Mouse (Mus musculus) C2C12 (cell line): ENCODE measurements at regions not wholly inside any gene's neighbourhood (a gene's known extent, or its start where the extent isn't known, plus 50 kb on each side); places are given as distances from the start of the nearest gene placed in this dataset.

Experiments
- H3K27me3 ChIP-seq: one replicate; pipeline ENCODE4 v1.6.1; 2011; ENCODE audit not compliant: control insufficient read depth, insufficient read depth, insufficient read length
- H3K36me3 ChIP-seq: one replicate; pipeline ENCODE4 v1.6.1; 2011; ENCODE audit not compliant: control insufficient read depth, insufficient read depth
- H3K4me3 ChIP-seq: one replicate; pipeline ENCODE4 v1.5.1; 2011; ENCODE audit warnings: mild to moderate bottlenecking, control low read depth; ENCODE audit not compliant: poor library complexity, insufficient read depth, severe bottlenecking
- H3K79me2 ChIP-seq: one replicate; pipeline ENCODE4 v1.6.1; 2011; ENCODE audit not compliant: control insufficient read depth, insufficient read depth
- H3K79me3 ChIP-seq: one replicate; pipeline ENCODE4 v1.6.1; 2011; ENCODE audit warnings: low read depth, control low read depth
- H3ac ChIP-seq: one replicate; pipeline ENCODE3; 2011; ENCODE audit warnings: low read depth; ENCODE audit not compliant: control insufficient read depth, insufficient read length
- CEBPB ChIP-seq: IDR thresholded peaks from one replicate; pipeline ENCODE4 v1.6.1; 2011; ENCODE audit warnings: low read depth, mild to moderate bottlenecking, control low read depth, moderate library complexity
- CTCF ChIP-seq: IDR thresholded peaks from one replicate; pipeline ENCODE4 v1.5.1; 2011; ENCODE audit not compliant: control insufficient read depth, insufficient read depth, insufficient read length
- FOSL1 ChIP-seq: IDR thresholded peaks from one replicate; pipeline ENCODE4 v1.8.0; 2011; ENCODE audit warnings: mild to moderate bottlenecking, low read length; ENCODE audit not compliant: poor library complexity, insufficient read depth, severe bottlenecking
- MAX ChIP-seq: IDR thresholded peaks from one replicate; pipeline ENCODE4 v1.6.1; 2011; ENCODE audit warnings: mild to moderate bottlenecking, control low read depth
- MYOD1 ChIP-seq: IDR thresholded peaks from one replicate; pipeline ENCODE4 v1.6.1; 2011; ENCODE audit warnings: low read depth; ENCODE audit not compliant: control insufficient read depth, insufficient read length
- MYOG ChIP-seq: IDR thresholded peaks from one replicate; pipeline ENCODE4 v1.6.1; 2011; ENCODE audit not compliant: control insufficient read depth, insufficient read length; ENCODE audit errors: extremely low read depth
- USF1 ChIP-seq: IDR thresholded peaks from one replicate; pipeline ENCODE4 v1.6.1; 2011; ENCODE audit warnings: low read depth, mild to moderate bottlenecking, control low read depth, moderate library complexity

DNA sequence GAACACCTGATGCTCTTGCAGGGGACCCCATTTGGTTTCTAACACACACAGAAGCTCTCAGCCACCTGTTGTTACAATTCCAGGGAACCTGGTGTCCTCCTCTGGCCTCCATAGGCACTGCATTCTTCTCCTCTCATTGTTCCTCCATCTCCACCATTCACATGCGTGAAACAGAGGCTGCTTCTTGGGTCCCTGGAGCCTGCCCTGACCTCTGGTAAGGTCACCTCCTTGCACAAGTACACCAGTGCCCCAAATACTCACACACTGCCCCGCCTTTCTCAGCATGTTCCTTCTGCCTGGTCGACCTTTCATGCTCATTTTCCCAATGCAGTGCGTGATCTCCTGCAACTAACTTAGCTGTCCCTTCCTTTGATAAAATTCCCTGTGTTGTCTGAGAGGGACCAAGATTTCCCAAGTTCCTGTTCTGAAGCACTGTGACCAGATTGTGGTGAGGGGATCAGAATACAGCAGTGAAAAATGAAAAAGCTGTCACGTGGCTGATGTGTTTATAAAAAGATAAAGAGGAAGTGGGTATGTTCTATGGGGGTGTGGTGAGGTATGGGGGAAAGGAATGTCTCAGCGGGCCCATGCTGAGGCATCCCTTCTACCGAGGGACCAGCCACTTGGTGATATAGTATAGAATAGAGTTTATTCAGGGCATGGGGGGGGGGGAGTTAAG, 61.0 kb upstream of the Kl start:
- no peaks in the 10 kb centered on the region for H3K27me3 ChIP-seq
- no peak overlapping the region for H3ac ChIP-seq
- no peaks in the 10 kb centered on the region for H3K79me2 ChIP-seq
- no peaks in the 10 kb centered on the region for H3K79me3 ChIP-seq
- H3K36me3 ChIP-seq: no peaks in the 10 kb centered on the region
- no peak overlapping the region for H3K4me3 ChIP-seq
- TF ChIP-seq MYOG (no peak), USF1 (peak; percentile 10)

DNA sequence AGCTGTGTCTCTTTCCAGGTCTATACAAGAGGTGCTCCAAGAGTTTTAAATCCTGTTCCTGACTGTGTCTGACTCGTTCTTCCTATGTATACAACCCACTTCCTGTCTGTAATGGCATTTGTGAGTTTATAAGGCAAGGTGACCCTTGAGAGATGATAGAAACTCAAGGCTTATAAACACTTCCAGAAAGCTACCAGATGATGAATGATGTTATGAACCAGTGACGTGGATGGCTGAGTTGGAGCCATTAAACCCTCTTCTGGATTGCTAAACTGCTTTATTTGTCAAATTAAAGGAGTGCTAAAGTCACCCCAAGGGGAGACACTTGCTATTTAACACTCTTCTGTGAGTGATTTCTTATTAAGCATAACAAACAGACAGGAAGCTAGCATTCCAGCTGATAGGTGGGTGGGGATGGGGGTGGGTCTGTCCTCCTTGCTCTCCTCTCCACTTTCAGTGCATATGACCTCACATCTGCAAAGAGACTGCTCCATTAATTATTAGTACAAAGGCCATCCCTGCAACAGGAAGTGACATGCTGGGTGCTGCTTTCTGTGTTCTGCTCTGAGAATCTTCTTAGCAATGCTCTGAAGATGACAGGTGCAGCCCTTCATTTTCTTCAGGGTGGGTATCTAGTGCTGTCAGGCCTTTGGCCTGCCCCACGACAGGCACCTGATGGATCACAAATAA, 58.2 kb upstream of the Kl start:
- Histone ChIP-seq H3K36me3 (no peaks in the 10 kb centered on the region), H3K4me3 (no peak overlapping the region), H3K79me3 (no peaks in the 10 kb centered on the region), H3K27me3 (no peaks in the 10 kb centered on the region), H3ac (no peak overlapping the region), H3K79me2 (no peaks in the 10 kb centered on the region)
- TF ChIP-seq FOSL1 (no peak), MYOD1 (no peak), MAX (no peak), MYOG (no peak), CTCF (no peak), CEBPB (no peak), USF1 (no peak)

DNA sequence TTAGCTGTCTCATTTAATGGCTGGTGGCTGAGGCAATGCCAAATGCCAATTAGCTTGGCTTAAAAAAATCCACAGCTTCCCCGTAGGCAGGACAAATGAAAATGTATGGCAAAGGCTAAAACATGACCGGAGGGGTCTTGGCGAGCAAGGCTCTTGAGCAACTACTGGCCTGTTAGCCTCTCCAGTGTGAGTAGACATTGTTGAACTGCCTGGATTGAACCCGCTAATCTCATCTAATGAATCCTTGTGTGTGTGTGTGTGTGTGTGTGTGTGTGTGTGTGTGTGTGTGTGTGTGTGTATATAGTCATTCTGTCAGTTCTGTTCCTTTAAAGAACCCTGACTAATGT, 57.7 kb upstream of the Kl start:
- H3ac ChIP-seq: no peak overlapping the region
- TF ChIP-seq MYOG (no peak), CTCF (no peak), MYOD1 (no peak), FOSL1 (no peak), USF1 (no peak), CEBPB (no peak), MAX (no peak)
- no peaks in the 10 kb centered on the region for H3K79me3 ChIP-seq
- H3K79me2 ChIP-seq: no peaks in the 10 kb centered on the region
- H3K27me3 ChIP-seq: no peaks in the 10 kb centered on the region
- H3K4me3 ChIP-seq: no peak overlapping the region
- H3K36me3 ChIP-seq: no peaks in the 10 kb centered on the region

DNA sequence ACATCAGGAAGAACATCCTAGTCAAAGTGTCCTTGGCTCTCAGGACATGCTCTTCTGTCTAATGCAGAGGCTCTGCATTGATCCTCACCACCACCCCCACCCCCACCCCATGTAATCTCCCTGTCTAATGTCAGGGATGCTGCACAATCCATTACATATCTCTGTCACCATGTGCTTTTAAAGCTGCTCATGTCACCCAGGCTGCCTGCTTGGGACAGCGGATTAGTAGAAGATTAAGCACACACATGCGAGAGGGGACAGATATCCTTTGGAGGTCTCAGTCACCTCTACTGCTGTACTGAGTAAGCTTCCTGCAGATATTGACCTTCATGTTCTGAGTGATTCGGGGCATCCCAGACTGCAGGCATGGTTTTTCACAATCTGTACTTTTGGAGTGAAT, 50.7 kb upstream of the Kl start:
- no peak for TF ChIP-seq FOSL1
- no peak for TF ChIP-seq USF1
- no peak for TF ChIP-seq CTCF
- no peak for TF ChIP-seq CEBPB
- TF ChIP-seq MAX: no peak
- TF ChIP-seq MYOG: no peak
- TF ChIP-seq MYOD1: no peak
- Histone ChIP-seq H3ac (no peak overlapping the region), H3K79me3 (no peaks in the 10 kb centered on the region), H3K79me2 (no peaks in the 10 kb centered on the region), H3K27me3 (peaks cover 4% of the 10 kb centered on the region), H3K4me3 (no peak overlapping the region), H3K36me3 (no peaks in the 10 kb centered on the region)
